Mouse (Mus musculus): Measurements from ENCODE around the gene 4930432K21Rik. TPM values are rescaled to one million over a fixed set of nuclear protein-coding genes. Genes with fewer than 3 reads are reported as not detected.
A peak's percentile ranks its signal among the peaks of the same experiment; 100 is the strongest.

Gene 4930432K21Rik
- 0.57 and 0.88 TPM in 2 replicates for polyA plus RNA-seq (2014; fragmentation: Nextera tagmentation; extraction: Ambion mirVana)

DNA sequence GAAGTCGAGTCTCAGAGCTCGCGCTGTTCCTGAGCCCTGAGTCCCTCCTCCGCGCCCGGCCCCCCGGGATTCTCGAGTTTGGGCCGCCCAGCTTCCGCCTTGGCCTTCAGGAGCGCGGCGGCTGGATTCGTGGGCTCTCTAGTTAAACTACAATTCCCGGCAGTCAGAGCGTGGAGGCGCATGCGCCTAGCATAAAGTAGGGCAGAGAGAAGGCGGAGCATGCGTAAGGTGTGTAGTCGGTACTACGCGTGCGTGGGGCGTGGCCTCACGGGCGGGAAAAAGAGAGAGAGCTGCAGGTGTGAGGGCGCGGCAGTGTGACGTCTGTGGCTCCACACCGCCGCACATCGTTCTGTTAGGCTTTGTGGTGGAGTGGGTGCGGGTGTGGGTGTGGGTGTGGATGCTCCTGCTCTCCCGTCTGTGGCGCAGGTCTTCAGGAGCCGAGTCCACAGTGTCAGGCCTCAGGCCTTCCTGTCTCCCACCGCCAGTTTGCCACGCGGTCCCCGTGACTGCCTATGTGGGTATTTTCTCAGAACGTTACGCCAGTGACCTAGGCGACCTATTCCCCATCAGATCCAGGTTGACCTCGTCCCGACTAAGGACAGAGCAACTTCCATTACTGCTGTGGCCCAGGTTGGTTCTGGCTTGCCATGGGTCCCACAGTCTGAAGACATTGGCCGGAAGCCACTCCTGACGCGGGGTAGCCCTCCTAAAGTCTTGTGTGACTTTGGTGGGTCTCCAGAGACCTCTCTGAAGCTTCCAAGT lies at the start of gene 4930432K21Rik, which contains the start of gene Cc2d1a:
Gene 4930432K21Rik (plus strand): TSS at position 257 of the 762 bp plus-strand sequence.
Gene Cc2d1a (minus strand): TSS at position 168 of the 762 bp plus-strand sequence.
- H3K36me3 ChIP-seq (ENCODE audit: control insufficient read depth, insufficient read depth, low read length): 0 out of 2 replicates have a peak, but pooled peaks cover 4% of the 10 kb centered on the region
- H3K4me1 ChIP-seq (replicated peaks; ENCODE audit: control insufficient read depth, insufficient read depth, low read length): no peaks in the 10 kb centered on the region
- H3K4me2 ChIP-seq (replicated peaks; ENCODE audit: low read depth, low read length): peak within 1 kb of the TSS; percentile 94
- no peak within 1 kb of the TSS for H3K27ac ChIP-seq (ENCODE audit: low read depth, low read length)
- H3K27me3 ChIP-seq (ENCODE audit: control insufficient read depth, insufficient read depth, low read length): no peaks in the 10 kb centered on the region
- ATAC-seq (ENCODE audit: low FRiP score): peak; percentile 93
- DNase-seq (ENCODE audit: low spot score): peak; percentile 96
- 18% methylated on average over 49 of the region's 49 CpGs for WGBS
- H3K9ac ChIP-seq (ENCODE audit: low read depth, low read length): peak within 1 kb of the TSS; percentile 68
- peak within 1 kb of the TSS; percentile 54 for H3K4me3 ChIP-seq (ENCODE audit: low read depth, low read length)
- no peaks in the 10 kb centered on the region for H3K9me3 ChIP-seq (ENCODE audit: control insufficient read depth, low read length)

DNA sequence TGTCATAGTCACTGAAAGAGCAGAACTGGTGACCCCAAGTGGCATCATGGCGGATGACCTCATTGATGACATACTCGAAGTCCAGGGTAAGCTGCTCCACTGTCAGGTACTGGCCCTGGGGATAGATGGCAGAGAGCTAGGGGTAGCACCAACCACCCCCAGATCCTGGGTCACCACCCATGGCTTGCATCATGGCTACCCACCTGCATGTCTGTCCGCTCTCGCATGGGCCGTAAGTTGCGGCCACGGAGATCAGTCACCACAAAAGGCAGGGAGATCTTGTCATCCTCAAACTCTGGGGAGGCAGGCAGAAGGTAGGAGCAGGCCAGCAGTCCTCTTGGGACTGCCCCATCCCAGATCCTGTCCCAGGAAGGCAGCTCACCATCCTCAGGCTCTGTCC lies 49.4 kb upstream of the 4930432K21Rik start:
- no peaks in the 10 kb centered on the region for H3K9me3 ChIP-seq (ENCODE audit: control insufficient read depth, low read length)
- no peak overlapping the region for H3K27ac ChIP-seq (ENCODE audit: low read depth, low read length)
- no peaks in the 10 kb centered on the region; the same call in 1 of the 2 replicates for H3K4me1 ChIP-seq (replicated peaks; ENCODE audit: control insufficient read depth, insufficient read depth, low read length)
- WGBS: 96% methylated on average over 7 of the region's 7 CpGs
- H3K9ac ChIP-seq (ENCODE audit: low read depth, low read length): no peak overlapping the region
- H3K27me3 ChIP-seq (ENCODE audit: control insufficient read depth, insufficient read depth, low read length): no peaks in the 10 kb centered on the region
- ATAC-seq (ENCODE audit: low FRiP score) (no peak), DNase-seq (ENCODE audit: low spot score) (no peak)
- H3K36me3 ChIP-seq (ENCODE audit: control insufficient read depth, insufficient read depth, low read length): 0 out of 2 replicates have a peak, but pooled peaks cover 17% of the 10 kb centered on the region
- H3K4me3 ChIP-seq (ENCODE audit: low read depth, low read length): no peak overlapping the region
- no peak overlapping the region for H3K4me2 ChIP-seq (replicated peaks; ENCODE audit: low read depth, low read length)

DNA sequence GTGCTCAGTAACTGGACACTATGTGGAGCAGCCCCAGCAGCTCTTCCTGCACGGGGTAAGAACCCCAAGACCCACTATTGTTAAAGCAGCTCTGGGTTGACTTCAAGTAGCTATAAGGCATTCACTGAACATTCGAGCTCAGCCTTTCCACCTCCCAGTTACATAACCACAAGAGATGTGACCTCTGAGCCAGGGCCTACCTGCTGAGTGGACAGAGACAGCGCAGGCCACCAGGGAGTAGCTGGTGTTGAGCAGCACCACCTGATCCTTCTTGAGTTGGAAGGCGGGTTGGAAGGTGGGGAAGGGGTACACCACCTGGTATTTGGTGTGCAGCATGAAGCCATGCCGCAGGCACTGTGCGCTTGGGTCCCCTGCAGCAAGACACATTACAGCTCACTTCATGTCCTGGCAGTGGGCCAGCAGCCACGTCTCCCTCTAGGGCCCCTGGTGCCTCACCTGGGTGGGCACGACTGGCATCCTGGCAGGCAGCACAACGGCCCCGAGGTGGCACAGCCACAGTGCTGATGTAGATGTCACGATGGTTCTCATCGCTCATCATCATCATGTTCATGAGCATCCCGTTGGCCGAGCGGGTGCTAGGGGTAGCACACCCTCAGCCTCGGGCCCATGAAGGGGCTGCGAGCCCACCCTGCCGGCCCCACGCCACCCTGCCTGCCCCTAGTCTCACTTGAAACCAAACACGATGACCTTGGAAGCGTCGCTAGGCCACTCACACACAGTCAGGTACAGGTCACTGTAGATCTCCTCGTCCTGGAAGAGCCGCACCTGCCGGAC lies 46.2 kb upstream of the 4930432K21Rik start:
- no peaks in the 10 kb centered on the region for H3K9me3 ChIP-seq (ENCODE audit: control insufficient read depth, low read length)

DNA sequence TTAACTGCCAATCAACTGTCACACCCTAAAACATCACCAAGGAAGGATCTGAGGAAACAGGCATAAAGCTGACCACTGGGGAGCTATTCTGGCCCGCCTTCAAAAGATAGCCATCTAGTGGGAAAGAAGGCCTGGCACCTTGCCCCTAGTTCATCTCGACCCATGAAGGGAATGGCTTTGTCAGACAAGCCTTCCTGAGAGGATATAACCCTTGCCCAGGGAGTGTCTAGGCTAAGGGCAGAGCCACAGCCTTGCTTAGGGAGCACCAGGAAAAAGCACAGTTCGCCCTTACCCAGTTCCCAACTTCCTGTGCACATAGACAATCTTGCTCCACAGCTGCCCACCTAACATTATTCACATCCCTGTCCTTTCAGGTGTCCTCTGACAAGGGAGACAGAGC lies 44.2 kb upstream of the 4930432K21Rik start:
- Histone ChIP-seq H3K9me3 (ENCODE audit: control insufficient read depth, low read length) (no peaks in the 10 kb centered on the region), H3K27ac (ENCODE audit: low read depth, low read length) (peak overlapping the region; percentile 89), H3K9ac (ENCODE audit: low read depth, low read length) (peak overlapping the region; percentile 88), H3K4me2 (replicated peaks; ENCODE audit: low read depth, low read length) (peak overlapping the region; percentile 78), H3K4me3 (ENCODE audit: low read depth, low read length) (peak overlapping the region; percentile 70), H3K27me3 (ENCODE audit: control insufficient read depth, insufficient read depth, low read length) (no peaks in the 10 kb centered on the region), H3K4me1 (replicated peaks; ENCODE audit: control insufficient read depth, insufficient read depth, low read length) (no peaks in the 10 kb centered on the region; the same call in 1 of the 2 replicates), H3K36me3 (ENCODE audit: control insufficient read depth, insufficient read depth, low read length) (no peaks in the 10 kb centered on the region)
- DNase-seq (ENCODE audit: low spot score): peak; percentile 16
- ATAC-seq (ENCODE audit: low FRiP score): no peak
- 64% methylated on average over 3 of the region's 3 CpGs for WGBS

More for the DNA sequence above, 46.2 kb upstream of the 4930432K21Rik start:
- no peaks in the 10 kb centered on the region for H3K27me3 ChIP-seq (ENCODE audit: control insufficient read depth, insufficient read depth, low read length)
- H3K27ac ChIP-seq (ENCODE audit: low read depth, low read length): no peak overlapping the region
- H3K36me3 ChIP-seq (ENCODE audit: control insufficient read depth, insufficient read depth, low read length): 0 out of 2 replicates have a peak, but pooled peaks cover 9% of the 10 kb centered on the region
- no peak overlapping the region for H3K4me3 ChIP-seq (ENCODE audit: low read depth, low read length)
- no peak overlapping the region for H3K4me2 ChIP-seq (replicated peaks; ENCODE audit: low read depth, low read length)
- DNase-seq (ENCODE audit: low spot score) (no peak), ATAC-seq (ENCODE audit: low FRiP score) (no peak)
- 95% methylated on average over 25 of the region's 25 CpGs for WGBS
- no peaks in the 10 kb centered on the region; the same call in 1 of the 2 replicates for H3K4me1 ChIP-seq (replicated peaks; ENCODE audit: control insufficient read depth, insufficient read depth, low read length)
- H3K9ac ChIP-seq (ENCODE audit: low read depth, low read length): no peak overlapping the region

DNA sequence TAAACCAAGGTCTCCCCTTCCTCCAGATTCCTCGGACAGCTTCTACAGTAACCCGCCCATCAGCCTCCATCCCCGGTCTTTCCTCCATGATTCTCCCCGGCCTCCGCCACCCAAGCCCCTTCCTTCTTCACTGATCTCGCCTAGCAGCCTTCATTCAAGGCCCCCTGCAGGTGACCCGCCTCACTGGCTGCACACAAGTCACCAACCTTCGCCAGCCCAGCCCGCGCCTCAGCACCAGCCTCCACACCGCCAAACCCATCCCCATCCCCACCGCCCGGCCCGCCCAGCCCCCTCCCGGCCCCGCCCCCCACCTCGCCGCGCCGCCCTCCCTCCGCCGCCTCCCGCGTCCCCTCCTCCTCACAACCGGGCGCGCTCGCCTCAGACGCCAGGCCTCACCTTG lies 43.6 kb upstream of the 4930432K21Rik start:
- H3K4me2 ChIP-seq (replicated peaks; ENCODE audit: low read depth, low read length): peak overlapping the region; percentile 78
- 0% methylated on average over 28 of the region's 29 CpGs for WGBS

DNA sequence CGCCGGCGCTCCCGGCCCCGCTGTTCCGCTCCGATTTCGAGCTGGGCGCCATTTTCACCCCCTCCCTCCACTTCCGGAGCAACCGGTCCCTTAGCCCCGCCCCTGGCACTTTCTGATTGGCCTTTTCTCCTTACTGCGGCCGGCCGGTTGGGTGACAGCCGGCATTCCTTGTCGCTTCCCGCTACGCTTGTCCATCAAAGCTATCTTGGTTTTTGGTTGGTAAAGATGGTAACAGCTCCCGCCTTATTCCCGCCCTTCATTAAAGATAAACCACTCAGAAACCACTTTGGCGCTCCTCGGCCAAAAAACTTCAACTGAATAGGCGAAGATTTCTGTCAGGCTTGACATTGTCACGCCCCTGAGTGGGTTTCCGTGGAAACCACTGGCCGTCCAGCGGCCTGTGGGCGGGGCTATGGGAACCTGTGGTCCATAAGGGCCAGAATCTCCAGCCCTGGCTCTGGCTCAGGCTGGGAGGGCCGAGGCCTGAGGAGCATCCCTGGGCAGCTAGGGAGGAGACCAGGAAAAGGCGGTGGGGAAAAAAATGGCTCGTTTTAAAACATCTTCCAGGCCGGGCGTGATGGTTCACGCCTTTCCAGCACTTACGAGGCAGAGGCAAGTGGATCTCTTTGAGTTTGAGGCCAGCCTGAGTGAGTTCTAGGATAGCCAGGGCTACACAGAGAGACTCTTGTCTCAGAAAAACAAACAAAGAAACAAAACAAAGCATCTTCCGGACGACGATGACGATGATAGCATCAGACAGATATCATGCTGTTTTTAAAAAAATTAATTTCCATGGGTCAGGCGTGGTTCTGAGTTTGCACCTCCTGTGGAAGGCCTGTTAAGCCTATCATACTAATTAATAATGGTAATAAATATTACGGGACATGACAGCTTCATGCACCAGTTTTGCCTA lies 42.9 kb upstream of the 4930432K21Rik start, which contains the start of gene Dcaf15:
Gene Dcaf15 (minus strand): TSS at position 72 of the 913 bp plus-strand sequence.
- H3K27ac ChIP-seq (ENCODE audit: low read depth, low read length): peak within 1 kb of the TSS; percentile 89
- H3K9me3 ChIP-seq (ENCODE audit: control insufficient read depth, low read length): no peaks in the 10 kb centered on the region
- DNase-seq (ENCODE audit: low spot score) (peak; percentile 99), ATAC-seq (ENCODE audit: low FRiP score) (peak; percentile 96)
- H3K4me2 ChIP-seq (replicated peaks; ENCODE audit: low read depth, low read length): peak within 1 kb of the TSS; percentile 78
- no peaks in the 10 kb centered on the region for H3K36me3 ChIP-seq (ENCODE audit: control insufficient read depth, insufficient read depth, low read length)
- no peaks in the 10 kb centered on the region for H3K27me3 ChIP-seq (ENCODE audit: control insufficient read depth, insufficient read depth, low read length)
- peak within 1 kb of the TSS; percentile 70 for H3K4me3 ChIP-seq (ENCODE audit: low read depth, low read length)
- WGBS: 7% methylated on average over 42 of the region's 42 CpGs
- H3K9ac ChIP-seq (ENCODE audit: low read depth, low read length): peak within 1 kb of the TSS; percentile 88
- H3K4me1 ChIP-seq (replicated peaks; ENCODE audit: control insufficient read depth, insufficient read depth, low read length): no peaks in the 10 kb centered on the region; the same call in 1 of the 2 replicates

More for the DNA sequence above, 43.6 kb upstream of the 4930432K21Rik start:
- Histone ChIP-seq H3K9me3 (ENCODE audit: control insufficient read depth, low read length) (no peaks in the 10 kb centered on the region), H3K27ac (ENCODE audit: low read depth, low read length) (peak overlapping the region; percentile 89), H3K9ac (ENCODE audit: low read depth, low read length) (peak overlapping the region; percentile 88), H3K36me3 (ENCODE audit: control insufficient read depth, insufficient read depth, low read length) (no peaks in the 10 kb centered on the region), H3K27me3 (ENCODE audit: control insufficient read depth, insufficient read depth, low read length) (no peaks in the 10 kb centered on the region), H3K4me3 (ENCODE audit: low read depth, low read length) (peak overlapping the region; percentile 70), H3K4me1 (replicated peaks; ENCODE audit: control insufficient read depth, insufficient read depth, low read length) (no peaks in the 10 kb centered on the region; the same call in 1 of the 2 replicates)
- DNase-seq (ENCODE audit: low spot score): peak; percentile 79
- ATAC-seq (ENCODE audit: low FRiP score): peak; percentile 87

DNA sequence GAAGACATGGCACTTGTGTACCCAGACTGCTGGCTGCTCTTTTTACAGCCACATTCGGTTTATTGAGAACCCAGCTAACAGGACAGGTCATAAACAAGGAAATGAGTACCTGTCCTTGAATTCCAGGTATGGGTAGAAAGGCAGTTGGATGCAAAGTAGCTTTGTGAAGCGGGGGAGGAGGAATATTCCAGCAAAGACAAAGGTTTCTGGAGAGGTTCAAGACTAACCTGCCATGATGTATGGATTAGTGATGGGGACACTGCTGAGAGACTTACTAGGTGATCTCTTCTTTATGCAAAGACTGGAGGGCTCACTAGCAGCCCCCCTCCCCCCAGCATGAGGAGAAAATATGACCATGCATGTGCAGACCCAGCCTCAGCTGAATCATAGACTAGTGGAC lies 42.1 kb upstream of the 4930432K21Rik start:
- Histone ChIP-seq H3K9me3 (ENCODE audit: control insufficient read depth, low read length) (no peaks in the 10 kb centered on the region), H3K4me3 (ENCODE audit: low read depth, low read length) (no peak overlapping the region), H3K27ac (ENCODE audit: low read depth, low read length) (0 out of 2 replicates have a peak overlapping the region, but pooled peaks have one; percentile 27), H3K36me3 (ENCODE audit: control insufficient read depth, insufficient read depth, low read length) (no peaks in the 10 kb centered on the region), H3K4me1 (replicated peaks; ENCODE audit: control insufficient read depth, insufficient read depth, low read length) (no peaks in the 10 kb centered on the region; the same call in 1 of the 2 replicates), H3K9ac (ENCODE audit: low read depth, low read length) (no peak overlapping the region), H3K4me2 (replicated peaks; ENCODE audit: low read depth, low read length) (no peak overlapping the region), H3K27me3 (ENCODE audit: control insufficient read depth, insufficient read depth, low read length) (no peaks in the 10 kb centered on the region)
- 81% methylated on average over 2 of the region's 2 CpGs for WGBS
- no peak for DNase-seq (ENCODE audit: low spot score)
- no peak for ATAC-seq (ENCODE audit: low FRiP score)
